Mouse (Mus musculus) retina, postnatal 7 days (tissue): ENCODE data around the gene Chn2.

ENCODE experiments used
- DNase-seq: peaks from one replicate; pipeline ENCODE4 v3.0.0-alpha.2; 2012; ENCODE audit warnings: low read depth, low spot score

The Chn2 gene

DNA sequence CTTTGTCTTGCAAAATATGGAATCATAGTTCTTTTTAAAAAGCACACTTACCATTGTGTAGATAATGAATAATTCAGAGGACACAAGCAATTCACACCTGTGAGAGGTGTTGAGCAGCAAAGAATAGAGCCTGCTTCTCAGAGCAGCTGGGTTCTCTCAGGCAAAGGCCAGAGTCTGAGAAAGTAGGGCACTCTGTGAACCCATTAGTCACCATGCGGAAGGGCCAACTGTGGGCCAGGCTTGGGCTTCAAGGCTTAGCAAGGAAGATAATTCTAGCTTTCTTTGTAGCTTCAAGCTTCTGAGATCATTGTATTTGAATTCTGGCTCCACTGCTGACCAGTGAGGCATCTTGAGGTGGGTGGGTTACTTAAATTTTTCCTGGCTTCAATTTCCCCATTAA, 2.8 kb downstream of the Chn2 start:
- DNase-seq: no peak

DNA sequence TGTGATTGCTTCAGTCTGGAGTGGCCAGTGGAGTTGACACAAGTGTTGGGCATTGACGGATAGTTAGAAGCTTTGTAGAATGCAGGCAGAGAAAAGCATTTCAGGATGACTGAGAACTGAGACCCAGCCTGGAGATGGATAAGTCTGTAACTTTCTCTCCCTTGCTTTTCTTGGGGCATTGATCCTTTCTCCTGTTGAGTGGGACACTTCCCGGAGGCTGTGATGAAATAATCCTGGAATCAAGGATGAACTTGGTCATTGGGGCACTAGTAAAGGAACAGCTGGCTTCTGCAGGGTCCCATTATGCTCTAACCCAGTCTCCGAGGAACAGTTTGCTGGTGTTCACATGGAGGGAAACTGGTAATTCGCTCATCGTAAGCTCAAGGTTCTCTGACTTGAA, 4.2 kb downstream of the Chn2 start:
- no peak for DNase-seq

DNA sequence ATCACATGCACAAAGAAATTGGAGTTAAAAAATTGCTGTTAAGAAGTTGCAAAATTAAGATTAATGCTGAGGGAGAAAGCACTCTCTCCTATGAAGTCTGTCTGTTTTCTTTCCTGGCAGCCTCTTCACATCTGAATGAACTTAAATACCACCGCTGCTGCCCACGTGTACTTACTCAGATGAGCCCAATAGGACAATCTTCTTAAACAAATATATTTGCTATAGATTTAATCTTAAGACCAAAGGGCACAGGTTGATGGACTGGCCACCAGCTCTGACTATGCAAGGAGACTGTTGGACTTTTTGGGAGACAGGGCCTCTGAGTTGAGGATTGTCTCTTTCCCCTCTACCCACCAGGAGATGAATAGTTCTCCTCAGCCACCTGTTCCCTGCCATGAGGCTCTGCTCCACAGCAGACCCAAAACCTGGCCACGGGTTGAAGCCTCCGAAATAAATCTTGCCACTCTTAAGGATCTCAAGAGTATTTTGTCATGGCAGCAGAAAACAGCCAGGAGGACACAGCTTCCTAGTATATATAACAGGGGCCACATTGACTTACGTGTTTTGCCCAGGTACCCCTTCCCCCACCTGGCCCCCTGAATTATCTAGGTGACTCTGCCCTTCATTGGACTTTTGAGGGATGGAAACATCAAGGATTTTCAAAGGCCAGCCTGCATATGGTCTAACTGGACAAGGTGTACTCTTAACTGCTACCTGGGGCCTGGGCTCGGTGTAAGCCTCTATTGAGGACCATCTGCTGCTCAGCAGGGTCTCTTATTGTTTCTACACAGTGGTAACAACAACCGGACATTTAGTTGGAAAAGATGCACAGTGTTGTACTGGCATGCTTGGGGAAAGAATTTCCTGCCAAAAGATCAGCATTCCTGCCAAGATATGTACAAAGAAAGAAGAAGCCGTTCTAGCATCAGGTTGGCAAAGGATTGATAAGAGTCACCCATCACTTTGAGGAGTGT, 6.7 kb downstream of the Chn2 start:
- DNase-seq: no peak

DNA sequence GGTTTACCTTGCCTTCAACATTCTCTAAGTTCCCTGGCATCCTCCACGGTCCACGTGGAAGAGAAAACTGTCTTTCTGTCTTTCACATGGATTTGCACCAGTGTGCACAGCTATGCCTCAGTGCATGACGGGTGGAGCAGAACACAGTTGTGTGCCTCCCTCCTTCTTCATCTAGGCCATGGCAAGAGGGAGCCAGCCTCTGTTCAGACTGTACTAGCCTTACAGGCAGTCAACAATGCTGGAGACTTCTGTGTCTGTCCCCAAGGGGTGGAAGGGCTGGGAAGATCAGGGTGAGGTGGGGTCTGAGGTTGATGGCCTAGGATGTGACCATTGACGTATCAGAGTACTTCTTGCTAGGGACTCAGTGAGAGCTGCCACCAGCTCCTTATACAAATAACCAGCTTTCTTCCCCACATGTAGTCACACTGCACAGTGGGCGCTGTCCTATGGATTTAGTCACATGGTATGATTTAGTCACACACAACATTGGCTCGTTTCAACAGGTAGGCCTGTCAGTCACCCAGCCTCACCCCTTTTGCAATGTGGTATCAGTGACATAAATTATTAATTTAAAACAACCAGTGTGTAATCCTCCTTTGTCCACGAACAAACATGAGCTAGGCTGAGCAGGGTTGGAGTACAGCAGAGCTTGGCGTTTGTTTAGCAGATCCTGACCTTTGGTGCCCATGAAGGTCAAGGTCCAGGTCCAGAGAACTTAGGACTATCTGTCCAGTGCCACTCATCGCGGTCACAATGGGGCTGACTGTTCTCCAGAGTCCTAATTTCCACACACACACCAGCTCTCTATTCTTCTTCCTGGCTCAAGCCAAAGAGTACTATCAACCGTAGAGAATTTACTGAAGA, 7.8 kb downstream of the Chn2 start:
- DNase-seq: no peak

DNA sequence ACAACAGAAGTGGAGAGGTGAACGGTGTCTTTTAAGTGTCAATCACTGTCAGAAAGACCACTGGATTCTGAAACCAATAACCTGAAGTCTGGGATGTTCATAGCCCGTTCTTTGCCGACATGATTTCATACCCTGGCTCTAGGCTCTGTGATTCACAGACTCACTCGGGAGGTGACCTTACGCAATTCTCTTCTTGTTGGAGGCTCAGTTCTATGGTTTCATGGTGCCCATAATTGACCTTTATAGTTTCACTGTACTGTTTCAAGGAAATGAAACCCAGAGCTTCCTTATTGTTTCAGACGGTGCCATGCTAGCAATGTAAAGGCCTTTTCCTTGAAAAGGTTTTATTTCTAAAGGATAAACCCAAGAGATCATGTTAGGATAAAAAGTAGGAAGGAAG, 9.4 kb downstream of the Chn2 start:
- DNase-seq: no peak

DNA sequence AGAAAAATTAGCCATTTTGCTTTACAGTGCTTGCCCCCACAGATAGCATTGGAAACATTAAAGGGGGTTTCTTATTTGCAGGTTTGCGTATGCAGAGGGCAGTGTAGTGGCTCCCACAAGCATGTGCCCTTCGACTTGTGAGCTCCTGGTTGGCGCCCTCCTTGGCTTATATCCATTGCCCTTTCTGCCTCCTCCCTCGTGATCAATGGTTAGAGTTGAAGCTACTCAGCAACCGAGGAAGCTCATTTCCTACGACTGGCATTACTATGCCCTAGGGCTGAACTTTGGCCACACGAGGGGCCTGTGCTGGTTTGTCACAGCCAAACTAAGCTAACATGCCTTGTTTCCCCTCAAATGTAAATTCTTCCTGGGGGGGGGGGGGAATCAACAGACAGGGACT, 11.8 kb downstream of the Chn2 start:
- no peak for DNase-seq

DNA sequence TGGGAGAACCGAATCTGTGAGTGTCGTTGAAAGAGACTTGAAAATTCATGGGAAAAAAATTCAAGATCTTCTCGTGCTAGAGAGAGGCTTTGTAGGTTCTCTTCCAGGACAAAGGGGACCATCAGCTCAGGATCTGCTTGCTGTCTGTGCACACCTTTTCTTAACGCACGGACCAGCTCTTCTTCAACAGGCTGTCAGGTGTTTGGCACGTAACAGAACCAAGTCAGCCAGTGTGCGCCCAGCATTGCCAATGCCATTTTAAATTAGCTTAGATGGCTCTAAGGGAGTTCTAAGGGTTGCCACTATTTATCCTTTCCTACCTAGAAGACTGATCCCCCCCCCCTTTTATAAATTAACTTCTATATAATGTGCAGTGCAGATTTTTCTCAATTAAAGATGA, 12.8 kb downstream of the Chn2 start:
- DNase-seq: no peak

DNA sequence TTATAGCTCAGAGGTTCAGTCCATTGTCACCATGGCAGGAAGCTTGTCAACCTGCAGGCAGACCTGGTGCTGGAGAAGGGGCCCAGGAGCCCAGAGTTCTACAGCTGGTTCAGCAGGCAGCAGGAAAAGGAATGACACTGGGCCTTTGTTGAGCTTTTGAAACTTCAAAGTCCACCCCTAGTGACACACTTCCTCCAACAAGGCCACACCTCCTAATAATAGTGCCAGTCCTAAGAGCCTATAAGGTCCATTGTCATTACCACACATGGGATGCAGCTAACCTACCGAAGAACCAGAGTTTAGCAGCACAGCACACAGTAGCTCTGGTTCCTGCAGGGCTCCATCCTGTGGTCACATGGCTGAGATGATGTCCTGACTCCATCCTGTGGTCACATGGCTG, 13.3 kb downstream of the Chn2 start:
- DNase-seq: no peak

DNA sequence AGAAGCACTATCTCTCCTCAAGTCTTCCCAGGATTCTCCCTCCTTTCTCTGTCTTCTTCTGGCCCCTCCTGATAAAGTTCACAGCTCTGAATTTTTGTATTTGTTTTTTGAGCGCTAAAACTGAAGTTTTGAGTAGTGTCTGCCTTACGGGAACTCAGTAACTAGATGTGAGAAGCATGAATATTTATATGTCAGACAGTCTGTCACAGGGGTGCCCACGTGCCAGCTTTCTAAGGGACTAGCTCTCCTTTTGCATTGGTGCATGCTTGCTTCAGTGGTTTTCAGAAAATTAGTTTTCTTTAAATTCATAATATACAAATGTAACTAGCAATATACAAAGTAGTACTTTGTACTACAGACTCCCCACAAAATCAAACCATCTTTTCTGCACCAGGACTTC, 14.0 kb downstream of the Chn2 start:
- DNase-seq: no peak

DNA sequence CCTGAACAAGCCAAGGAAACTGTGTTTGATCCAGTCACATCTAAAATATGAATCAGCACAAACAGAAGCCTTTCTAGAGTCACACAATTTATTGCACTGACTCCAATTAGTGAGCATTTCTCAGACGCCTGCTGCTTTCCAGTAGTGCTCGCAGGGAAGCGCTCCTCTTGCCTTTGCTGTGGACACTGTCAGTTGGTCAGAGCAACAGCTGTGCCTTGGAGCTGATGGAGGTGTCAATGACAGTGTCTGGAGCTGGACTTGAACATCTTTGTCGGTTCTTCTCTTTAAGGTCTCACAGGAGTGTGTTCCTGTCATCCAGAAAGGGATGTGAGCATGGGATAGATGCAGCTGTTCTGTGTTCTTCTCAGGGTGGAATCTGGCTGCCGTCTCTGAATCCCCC, 16.0 kb downstream of the Chn2 start:
- DNase-seq: no peak

DNA sequence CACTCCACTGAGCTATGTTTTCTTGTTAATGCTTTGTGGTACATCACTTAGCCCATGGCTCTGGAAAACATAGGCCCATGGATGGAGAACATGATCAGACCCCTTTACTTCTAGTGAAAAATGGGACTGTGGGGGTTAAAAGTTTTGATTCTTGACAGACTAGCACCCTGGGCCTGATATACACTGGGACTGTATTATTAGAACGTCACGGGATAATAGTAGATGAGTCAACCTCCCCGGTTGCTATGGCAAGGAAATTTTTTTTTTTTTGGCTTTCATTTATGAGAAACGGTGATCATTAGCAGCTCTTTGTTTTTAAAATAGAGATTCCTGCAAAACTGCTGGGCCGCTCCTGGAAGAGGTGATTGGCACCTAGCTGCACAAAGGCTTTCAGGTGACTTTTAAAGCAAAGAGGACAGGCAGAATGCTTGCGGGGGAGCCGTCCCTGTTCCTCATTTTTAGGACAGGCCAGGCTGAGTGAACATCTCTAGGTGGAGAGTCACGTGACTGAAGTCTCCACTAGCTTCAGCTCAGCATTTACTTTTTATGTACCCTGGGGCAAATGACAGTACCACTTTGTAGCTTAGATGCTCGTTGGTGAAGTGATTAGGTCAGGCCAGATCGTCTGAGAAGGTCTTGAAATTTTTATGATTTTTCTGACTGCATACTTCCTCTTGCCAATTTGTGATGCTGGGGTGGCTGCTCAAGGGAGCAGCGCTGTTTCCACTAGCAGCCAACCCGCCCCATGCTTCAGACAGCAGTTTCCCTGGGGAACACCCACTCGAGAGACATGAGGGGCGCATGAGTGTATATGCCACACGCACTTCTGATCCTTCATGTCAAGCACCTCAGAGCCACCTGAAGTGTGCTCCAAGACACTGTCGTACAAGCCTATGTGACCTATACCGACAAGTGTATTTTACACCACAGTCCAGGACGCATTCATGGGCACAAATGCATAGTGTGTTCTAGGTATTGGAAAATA, 17.5 kb downstream of the Chn2 start:
- DNase-seq: no peak

DNA sequence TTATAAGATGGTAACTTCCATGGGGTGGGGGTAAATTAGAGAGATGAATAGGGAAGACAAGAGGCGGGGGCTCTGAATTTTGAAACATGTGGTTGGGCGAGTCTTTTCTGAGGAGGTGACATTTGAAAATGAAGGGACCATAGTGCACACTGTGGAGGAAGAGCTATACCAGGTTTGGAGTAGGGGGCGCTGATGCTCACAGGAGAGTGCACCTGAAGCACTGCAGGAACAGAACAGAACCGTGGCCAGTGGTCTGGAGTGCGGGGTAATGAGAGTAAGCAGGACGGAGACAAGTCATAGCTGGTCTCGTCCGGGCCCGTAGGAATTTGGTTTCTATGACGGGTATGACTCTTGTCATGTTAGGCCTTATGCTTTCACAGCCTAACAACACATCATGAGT, 18.3 kb downstream of the Chn2 start:
- no peak for DNase-seq

DNA sequence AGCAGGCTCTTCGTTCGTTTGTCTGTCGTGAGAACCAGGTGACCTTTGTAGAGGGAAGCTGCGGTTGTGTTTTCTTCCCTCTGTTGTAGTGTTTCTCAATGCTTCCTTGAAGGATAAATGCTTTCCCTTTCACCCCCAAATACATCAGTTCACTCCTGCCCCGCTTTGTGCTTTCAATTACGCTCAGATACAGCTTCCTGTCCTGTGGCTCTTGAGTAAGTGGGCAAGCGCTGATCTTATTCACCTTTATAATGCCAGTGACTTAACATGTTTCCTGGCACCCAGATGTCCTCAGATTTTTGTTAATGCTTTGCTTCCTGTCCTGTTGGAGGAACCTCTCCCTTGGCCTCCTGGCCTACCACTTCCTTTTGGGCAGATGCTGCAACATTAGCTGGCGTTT, 19.5 kb downstream of the Chn2 start:
- no peak for DNase-seq

DNA sequence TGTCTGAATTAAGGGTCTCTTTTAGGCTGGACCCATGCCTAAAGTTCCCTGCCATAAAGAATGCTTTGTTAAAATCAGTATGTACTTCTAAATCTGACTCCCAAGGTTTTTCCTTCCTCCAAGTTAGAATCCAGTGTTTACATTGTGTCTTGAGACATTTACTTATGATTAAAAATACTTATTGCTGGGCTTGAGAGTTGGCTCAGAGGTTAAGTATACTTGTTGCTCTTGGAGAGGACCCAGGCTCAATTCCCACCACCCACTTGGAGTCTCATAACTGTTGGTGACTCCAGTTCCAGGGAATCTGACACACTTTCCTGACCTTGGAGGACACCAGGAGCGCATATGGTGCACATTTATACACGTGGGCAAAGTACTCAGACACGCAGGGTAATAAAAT, 20.9 kb downstream of the Chn2 start:
- DNase-seq: no peak

DNA sequence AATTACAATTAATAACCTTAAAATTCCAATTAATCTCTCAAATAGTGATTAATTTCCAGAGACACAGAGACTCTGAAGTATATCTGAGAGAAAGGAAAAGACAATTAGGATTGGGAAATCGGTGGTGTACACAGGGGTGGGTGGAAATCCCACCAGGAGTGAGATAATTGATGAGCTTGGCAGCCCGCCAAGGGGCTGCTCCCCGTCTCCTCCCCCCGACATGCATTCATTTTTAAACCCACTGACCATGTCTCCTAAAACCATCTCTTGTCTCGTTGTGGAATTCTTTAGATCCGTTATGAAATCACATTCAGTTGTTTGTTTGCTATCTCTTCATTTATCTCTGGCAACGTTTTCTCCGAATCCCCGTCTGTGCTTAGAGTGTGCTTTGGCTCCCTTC, 22.0 kb downstream of the Chn2 start:
- no peak for DNase-seq

DNA sequence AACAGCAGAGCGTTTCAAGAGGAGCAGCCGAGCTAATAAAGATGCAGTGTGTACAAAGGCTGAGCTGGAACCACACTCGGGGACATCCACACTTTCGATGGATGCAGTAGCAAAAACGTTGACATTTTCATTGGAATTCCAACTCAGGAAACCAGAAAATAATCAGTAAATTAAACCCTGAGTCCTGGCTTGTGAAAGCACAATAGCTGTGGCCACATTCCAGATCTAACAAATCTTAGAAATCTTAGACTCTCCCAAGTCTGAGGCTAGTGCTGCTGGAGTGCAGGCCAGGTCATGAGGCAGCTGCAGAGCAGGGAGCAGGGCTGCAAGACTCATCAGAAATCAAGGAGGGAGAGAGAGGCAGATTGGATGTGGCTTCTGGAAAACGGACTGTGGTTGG, 24.5 kb downstream of the Chn2 start:
- no peak for DNase-seq

DNA sequence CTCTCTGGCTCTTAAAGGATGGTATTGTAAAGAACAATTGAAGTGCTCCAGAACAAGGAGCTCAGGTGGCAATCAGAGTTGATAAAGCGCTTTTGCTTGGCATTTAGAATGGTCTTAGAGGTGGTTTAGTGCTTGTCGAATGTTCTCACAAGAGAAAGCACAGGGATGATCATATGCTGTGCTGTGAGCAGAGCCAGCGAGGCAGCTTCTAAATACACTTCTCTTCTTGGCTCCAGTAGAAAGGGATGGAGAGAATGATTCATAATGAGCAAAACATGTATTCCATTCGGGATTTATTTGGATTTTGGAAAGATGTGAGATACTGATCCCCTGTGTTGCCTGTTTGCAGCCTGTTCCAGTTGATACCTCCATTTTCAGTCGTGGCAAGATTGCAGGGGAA, 28.0 kb downstream of the Chn2 start:
- DNase-seq: no peak

DNA sequence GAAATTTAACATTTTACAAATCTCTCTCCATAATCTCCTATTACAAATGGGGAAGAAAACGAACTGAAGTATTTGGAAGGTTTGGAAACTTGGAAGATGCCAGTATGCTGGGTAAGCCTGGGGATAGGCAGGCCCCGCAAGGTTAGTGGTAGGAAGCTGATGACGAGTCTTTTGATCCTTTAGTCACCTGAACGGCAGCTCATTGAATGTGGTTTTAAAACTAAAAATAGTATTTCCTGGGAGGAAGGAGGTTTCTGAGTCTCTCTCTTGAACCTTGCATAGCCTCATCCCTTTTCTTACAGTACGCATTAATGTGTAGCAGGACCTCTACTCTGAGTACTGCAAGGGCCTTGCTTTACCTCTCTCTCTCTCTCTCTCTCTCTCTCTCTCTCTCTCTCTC, 29.5 kb downstream of the Chn2 start:
- DNase-seq: no peak

DNA sequence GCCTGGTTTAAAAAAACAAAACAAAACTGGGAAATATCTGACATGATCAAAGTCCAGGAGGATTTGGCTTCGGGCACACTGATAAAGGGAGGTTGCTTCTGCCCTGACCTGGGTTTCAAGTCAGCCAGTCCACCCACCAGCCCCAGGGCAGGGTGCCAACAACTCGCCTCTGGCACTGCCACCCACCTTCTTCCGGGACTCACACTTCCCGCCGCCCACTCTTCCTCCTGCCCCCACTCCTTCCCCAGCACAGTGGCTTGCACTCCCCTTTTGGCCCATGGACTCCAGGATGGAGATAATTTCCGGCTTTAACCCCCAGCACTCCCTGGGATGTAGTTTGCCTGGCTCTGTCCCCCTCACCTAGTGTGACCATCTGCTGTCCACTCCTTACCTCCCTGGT, 31.4 kb downstream of the Chn2 start:
- no peak for DNase-seq

DNA sequence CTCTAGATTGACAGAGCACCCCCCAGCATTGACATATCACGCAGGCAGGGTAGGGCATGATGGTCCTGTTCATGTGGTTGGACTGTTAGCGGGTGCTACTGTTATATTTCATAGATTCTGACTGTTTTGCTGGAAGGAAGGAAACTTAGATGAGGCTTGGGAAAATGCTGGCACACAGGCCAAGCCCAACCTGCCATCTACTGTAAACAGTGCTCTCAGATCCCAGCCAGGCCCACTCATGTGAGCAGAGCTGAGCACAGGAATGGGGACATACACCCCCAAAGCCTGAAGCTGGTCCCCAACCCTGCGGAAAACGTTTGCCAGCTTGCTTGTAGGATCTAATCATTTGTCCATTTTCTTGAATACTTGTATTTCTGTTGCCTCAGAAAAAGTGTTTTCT, 32.1 kb downstream of the Chn2 start:
- no peak for DNase-seq

DNA sequence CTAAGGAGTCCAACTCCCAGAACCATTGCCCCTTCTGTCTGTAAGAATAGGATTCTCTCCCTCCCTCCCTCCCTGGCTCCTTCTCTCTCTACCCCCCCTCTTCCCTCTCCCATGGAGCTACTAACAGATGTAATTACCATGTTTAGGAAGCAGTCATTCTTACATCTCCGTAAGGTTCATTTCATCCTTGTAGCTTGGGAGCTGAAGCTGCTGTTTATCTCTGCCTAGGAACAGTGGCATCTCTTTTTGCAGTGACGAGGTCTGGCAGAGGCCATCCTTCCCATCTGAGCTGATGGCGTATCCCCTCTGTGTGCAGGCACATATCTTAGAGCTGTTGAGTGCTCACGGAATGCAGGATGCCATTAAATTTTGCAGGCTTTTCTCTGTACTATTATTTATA, 35.1 kb downstream of the Chn2 start:
- DNase-seq: no peak

DNA sequence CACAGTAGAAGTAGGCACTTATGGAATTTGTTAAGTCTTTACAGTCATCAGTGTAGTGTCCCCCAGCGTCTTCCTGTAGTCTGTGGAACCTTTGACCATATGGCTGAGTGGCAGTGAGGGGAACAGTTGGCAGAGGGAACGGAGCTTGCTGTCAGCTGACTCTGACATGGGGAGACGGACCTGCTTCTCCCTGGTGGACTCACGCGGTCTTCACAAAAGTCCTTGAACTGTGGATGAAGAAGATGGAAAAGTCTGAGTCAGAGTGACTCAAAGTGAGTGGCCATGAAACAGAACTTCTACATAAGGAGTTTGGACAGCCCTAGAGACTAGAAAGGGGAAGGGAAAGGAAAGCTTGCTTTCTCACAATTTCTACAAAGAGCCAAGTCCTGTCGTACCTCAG, 36.1 kb downstream of the Chn2 start:
- no peak for DNase-seq
